Mouse (Mus musculus) heart, embryonic 11.5 days (tissue): ENCODE data around the gene Musk. TPM values are rescaled to one million over a fixed set of nuclear protein-coding genes. Genes with fewer than 3 reads are reported as not detected.
A peak's percentile ranks its signal among the peaks of the same experiment; 100 is the strongest.

Source experiments
- ATAC-seq: fragments of 200-750 bp; cut with Nextera tagmentation; replicated peaks from 2 replicates; pipeline ENCODE4 v1.8.0; 2017; ENCODE audit warnings: moderate library complexity; ENCODE audit not compliant: insufficient number of reproducible peaks, low FRiP score, low TSS enrichment
- H3K27ac ChIP-seq: fragments of 300-500 bp; sonication (generic); 2 replicates; pipeline ENCODE4 v1.5.1; 2014; ENCODE audit warnings: mild to moderate bottlenecking, low read depth, low read length
- H3K27me3 ChIP-seq: fragments of 300-500 bp; sonication (generic); 2 replicates; pipeline ENCODE4 v1.6.1; 2014; ENCODE audit warnings: mild to moderate bottlenecking, low read length, mixed read lengths; ENCODE audit not compliant: control insufficient read depth, insufficient read depth
- H3K36me3 ChIP-seq: fragments of 300-500 bp; sonication (generic); 2 replicates; pipeline ENCODE4 v1.6.1; 2014; ENCODE audit warnings: mild to moderate bottlenecking, low read length, moderate library complexity, mixed read lengths; ENCODE audit not compliant: control insufficient read depth, insufficient read depth
- H3K4me1 ChIP-seq: fragments of 300-500 bp; sonication (generic); 2 replicates; pipeline ENCODE4 v1.6.1; 2014; ENCODE audit warnings: low read length; ENCODE audit not compliant: control insufficient read depth, insufficient read depth
- H3K4me2 ChIP-seq: fragments of 300-500 bp; sonication (generic); 2 replicates; pipeline ENCODE4 v1.6.1; 2014; ENCODE audit warnings: mild to moderate bottlenecking, moderate library complexity
- H3K4me3 ChIP-seq: fragments of 300-500 bp; sonication (generic); 2 replicates; pipeline ENCODE4 v1.5.1; 2014; ENCODE audit warnings: low read depth, low read length
- H3K9ac ChIP-seq: fragments of 300-500 bp; sonication (generic); 2 replicates; pipeline ENCODE4 v1.6.1; 2014; ENCODE audit warnings: mild to moderate bottlenecking, low read depth, low read length, moderate library complexity
- H3K9me3 ChIP-seq: fragments of 300-500 bp; sonication (generic); replicated peaks from 2 replicates; pipeline ENCODE4 v1.6.1; 2016; ENCODE audit warnings: low read length; ENCODE audit not compliant: control insufficient read depth
- WGBS: fragments of 180-500 bp; shearing (Covaris S2); extraction: QIAGEN DNeasy Blood & Tissue Kit; methylation state at CpG from one replicate; pipeline ENCODE4 v1.1.7; 2014; ENCODE audit not compliant: insufficient replicate concordance; 5-methylcytosine and 5-hydroxymethylcytosine counted together
- polyA plus RNA-seq: library from polyadenylated mRNA; unstranded; fragments of >200 nt; fragmentation: Nextera tagmentation; extraction: Ambion mirVana; gene quantifications from 2 replicates; pipeline ENCODE4 v1.2.1, GENCODE M21; 2014

The Musk gene
- polyA plus RNA-seq, 1 experiment from 2014 or later: not detected

DNA sequence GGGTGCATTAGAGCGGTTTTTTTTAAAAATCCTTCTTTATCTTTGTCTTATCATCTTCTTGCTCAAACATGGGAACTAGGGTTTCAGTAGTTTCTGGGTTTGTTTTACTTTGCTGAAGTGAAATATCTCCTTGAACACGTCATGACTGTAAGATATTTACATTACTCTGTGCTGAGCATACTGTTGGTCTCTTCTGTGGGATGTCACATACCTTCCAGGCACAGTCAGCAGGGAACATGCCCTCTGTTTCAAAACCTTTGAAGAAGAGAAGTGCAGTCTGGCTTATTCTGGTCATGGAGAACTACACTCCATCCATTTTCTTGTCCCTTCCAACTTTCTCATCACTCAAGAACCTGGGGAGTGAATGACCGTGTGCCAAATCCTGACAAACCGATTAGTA, 73.2 kb downstream of the Musk start:
- ATAC-seq: no peak
- 72% methylated on average over 4 of the region's 4 CpGs for WGBS
- no peak overlapping the region for H3K27ac ChIP-seq
- H3K4me2 ChIP-seq: no peak overlapping the region
- H3K9me3 ChIP-seq: no peaks in the 10 kb centered on the region
- H3K9ac ChIP-seq: no peak overlapping the region
- H3K4me1 ChIP-seq: no peaks in the 10 kb centered on the region
- H3K27me3 ChIP-seq: no peaks in the 10 kb centered on the region
- no peak overlapping the region for H3K4me3 ChIP-seq
- H3K36me3 ChIP-seq: no peaks in the 10 kb centered on the region

DNA sequence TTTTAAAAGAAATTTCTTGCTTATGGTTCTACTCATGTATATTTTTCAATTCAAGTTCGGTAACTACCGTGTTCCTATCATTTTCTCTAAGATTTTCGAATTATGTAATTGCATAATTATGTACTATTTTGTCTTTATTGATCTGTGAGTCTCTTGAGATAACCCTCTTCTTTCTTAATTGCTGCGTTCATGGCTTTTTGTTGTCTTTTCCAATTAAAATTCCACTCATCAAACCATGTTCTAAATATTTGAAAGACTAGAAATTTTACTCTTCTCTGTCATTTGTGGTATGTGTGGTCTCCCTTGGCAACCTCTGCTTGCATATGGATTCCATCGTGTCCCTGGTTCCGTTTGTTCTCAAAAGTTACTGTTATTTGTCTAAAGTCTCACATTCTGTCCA, 79.6 kb downstream of the Musk start:
- no peak overlapping the region for H3K4me3 ChIP-seq
- no peak overlapping the region for H3K4me2 ChIP-seq
- H3K4me1 ChIP-seq: no peaks in the 10 kb centered on the region
- H3K36me3 ChIP-seq: no peaks in the 10 kb centered on the region
- no peaks in the 10 kb centered on the region for H3K9me3 ChIP-seq
- WGBS: 69% methylated on average over 6 of the region's 6 CpGs
- no peak for ATAC-seq
- H3K27me3 ChIP-seq: no peaks in the 10 kb centered on the region
- no peak overlapping the region for H3K9ac ChIP-seq
- H3K27ac ChIP-seq: no peak overlapping the region

- no peak overlapping the region for H3K4me2 ChIP-seq
- H3K4me1 ChIP-seq: no peaks in the 10 kb centered on the region
- H3K36me3 ChIP-seq: no peaks in the 10 kb centered on the region
- no peak for ATAC-seq
- 73% methylated on average over 1 of the region's 1 CpGs for WGBS
- H3K27ac ChIP-seq: no peak overlapping the region
- H3K9me3 ChIP-seq: no peaks in the 10 kb centered on the region
- H3K9ac ChIP-seq: no peak overlapping the region
- no peaks in the 10 kb centered on the region for H3K27me3 ChIP-seq
- no peak overlapping the region for H3K4me3 ChIP-seq
Observed at GRCm38 (mm10) chr4:58371106-58371505, 85.3 kb downstream of the Musk start.

- H3K4me3 ChIP-seq: no peak overlapping the region
- 84% methylated on average over 10 of the region's 10 CpGs for WGBS
- no peaks in the 10 kb centered on the region for H3K9me3 ChIP-seq
- no peaks in the 10 kb centered on the region for H3K27me3 ChIP-seq
- no peaks in the 10 kb centered on the region for H3K36me3 ChIP-seq
- ATAC-seq: no peak
- H3K27ac ChIP-seq: no peak overlapping the region
- H3K9ac ChIP-seq: no peak overlapping the region
- H3K4me1 ChIP-seq: no peaks in the 10 kb centered on the region
- no peak overlapping the region for H3K4me2 ChIP-seq
Observed at GRCm38 (mm10) chr4:58373599-58373998, 87.8 kb downstream of the Musk start.

DNA sequence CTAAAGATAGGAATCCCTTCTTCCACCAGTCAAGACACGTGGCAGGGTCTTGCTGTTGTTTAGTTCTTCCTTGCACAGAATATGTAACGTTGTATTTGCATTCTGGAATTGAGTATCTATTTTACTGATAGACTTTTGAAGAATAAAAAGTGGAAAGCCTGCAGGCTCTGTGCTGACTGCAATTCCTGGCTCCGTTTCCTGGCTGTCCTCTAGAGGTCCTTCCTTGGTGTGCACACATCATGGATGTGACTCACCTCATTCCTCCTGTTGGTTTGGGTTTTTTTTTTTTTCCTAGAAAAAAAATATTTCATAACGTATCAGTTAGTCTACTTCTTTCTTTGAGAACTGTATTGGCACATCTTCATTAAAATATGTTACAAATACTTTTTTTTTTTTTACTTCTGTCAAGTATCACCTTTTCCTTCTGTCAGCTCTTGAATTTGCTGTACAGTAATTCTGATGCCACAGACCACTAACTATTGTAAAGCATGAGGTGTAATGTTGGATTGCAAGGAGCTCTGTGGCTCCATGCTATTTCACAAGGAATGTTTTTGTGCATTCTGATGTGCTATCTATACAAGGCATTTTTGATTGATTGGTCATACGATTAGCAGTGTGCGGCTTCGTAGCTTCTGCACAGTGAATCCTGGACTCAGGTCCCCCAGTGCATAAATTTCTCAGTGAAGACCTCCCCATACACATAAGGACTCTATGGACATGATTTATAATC, 88.5 kb downstream of the Musk start:
- no peak overlapping the region for H3K4me3 ChIP-seq
- no peak overlapping the region for H3K27ac ChIP-seq
- WGBS: 82% methylated on average over 7 of the region's 7 CpGs
- no peaks in the 10 kb centered on the region for H3K36me3 ChIP-seq
- no peak overlapping the region for H3K9ac ChIP-seq
- no peak overlapping the region for H3K4me2 ChIP-seq
- no peaks in the 10 kb centered on the region for H3K4me1 ChIP-seq
- ATAC-seq: no peak
- no peaks in the 10 kb centered on the region for H3K9me3 ChIP-seq
- no peaks in the 10 kb centered on the region for H3K27me3 ChIP-seq

- ATAC-seq: no peak
- WGBS: 86% methylated on average over 4 of the region's 4 CpGs
- H3K36me3 ChIP-seq: no peaks in the 10 kb centered on the region
Observed at GRCm38 (mm10) chr4:58379186-58379585, 93.4 kb downstream of the Musk start.

GRCm38 (mm10) chr4:58400861-58401341, 115.1 kb downstream of the Musk start:
- WGBS: 82% methylated on average over 12 of the region's 12 CpGs
- no peaks in the 10 kb centered on the region for H3K4me1 ChIP-seq
- no peak overlapping the region for H3K9ac ChIP-seq
- no peak overlapping the region for H3K4me3 ChIP-seq
- no peaks in the 10 kb centered on the region for H3K36me3 ChIP-seq
- no peak overlapping the region for H3K4me2 ChIP-seq
- H3K27ac ChIP-seq: no peak overlapping the region
- no peak for ATAC-seq
- no peaks in the 10 kb centered on the region for H3K9me3 ChIP-seq
- no peaks in the 10 kb centered on the region for H3K27me3 ChIP-seq

More at GRCm38 (mm10) chr4:58379186-58379585, 93.4 kb downstream of the Musk start:
- no peaks in the 10 kb centered on the region for H3K4me1 ChIP-seq
- no peaks in the 10 kb centered on the region for H3K27me3 ChIP-seq
- H3K4me2 ChIP-seq: no peak overlapping the region
- no peak overlapping the region for H3K9ac ChIP-seq
- no peaks in the 10 kb centered on the region for H3K9me3 ChIP-seq
- no peak overlapping the region for H3K27ac ChIP-seq
- H3K4me3 ChIP-seq: no peak overlapping the region

GRCm38 (mm10) chr4:58401973-58402501, 116.3 kb downstream of the Musk start:
- H3K4me2 ChIP-seq: no peak overlapping the region
- no peaks in the 10 kb centered on the region for H3K36me3 ChIP-seq
- no peak overlapping the region for H3K27ac ChIP-seq
- no peak overlapping the region for H3K4me3 ChIP-seq
- H3K27me3 ChIP-seq: no peaks in the 10 kb centered on the region
- ATAC-seq: 0 out of 2 replicates have a peak, but pooled peaks have one; percentile 10
- no peaks in the 10 kb centered on the region for H3K9me3 ChIP-seq
- no peak overlapping the region for H3K9ac ChIP-seq
- H3K4me1 ChIP-seq: no peaks in the 10 kb centered on the region
- WGBS: 76% methylated on average over 4 of the region's 4 CpGs
